Mouse (Mus musculus): Measurements from ENCODE around the gene Hexb.
"Not testable (repeated sequence)": the region's sequence is repeated elsewhere in the genome, so short reads cannot be mapped to it uniquely, and the experiment has no call there.

Gene Hexb

GRCm38 (mm10) chr13:97180113-97180828 lies 17.9 kb downstream of the Hexb start:
- no peak for DNase-seq (ENCODE audit: low spot score)

GRCm38 (mm10) chr13:97178943-97179342 lies 19.2 kb downstream of the Hexb start:
- DNase-seq (ENCODE audit: low spot score), result no peak

GRCm38 (mm10) chr13:97176731-97177130 lies 21.4 kb downstream of the Hexb start:
- DNase-seq (ENCODE audit: low spot score), result no peak

- no peak for DNase-seq (ENCODE audit: low spot score)
Measured at GRCm38 (mm10) chr13:97175520-97176264, 22.5 kb downstream of the Hexb start.

GRCm38 (mm10) chr13:97145834-97146233 lies 52.3 kb downstream of the Hexb start:
- peak; percentile 66 for DNase-seq (ENCODE audit: low spot score)

- no peak for DNase-seq (ENCODE audit: low spot score)
Measured at GRCm38 (mm10) chr13:97142321-97142720, 55.8 kb downstream of the Hexb start.

GRCm38 (mm10) chr13:97138404-97138931 lies 59.7 kb downstream of the Hexb start:
- DNase-seq (ENCODE audit: low spot score), result not testable (repeated sequence)

GRCm38 (mm10) chr13:97137466-97138400 lies 60.4 kb downstream of the Hexb start, which contains the start of the genes Gfm2 and Nsa2:
TSS of gene Gfm2 (plus strand) at chr13:97137937.
TSS of gene Nsa2 (minus strand) at chr13:97137937.
- DNase-seq (ENCODE audit: low spot score), result peak; percentile 96

- DNase-seq (ENCODE audit: low spot score), result not testable (repeated sequence)
Measured at GRCm38 (mm10) chr13:97130413-97130812, 67.7 kb downstream of the Hexb start.

- DNase-seq (ENCODE audit: low spot score), result not testable (repeated sequence)
Measured at GRCm38 (mm10) chr13:97129654-97130053, 68.5 kb downstream of the Hexb start.

Measured in MN1 (cell line).